Mouse (Mus musculus) granulocyte monocyte progenitor cell, adult 5-6 weeks (primary cell): Measurements from ENCODE around the gene Scamp1. TPM values are rescaled to one million over a fixed set of nuclear protein-coding genes. Genes with fewer than 3 reads are reported as not detected.

ENCODE experiments used
- ATAC-seq: replicated peaks from 2 replicates; pipeline ENCODE4 v1.8.0; 2016; ENCODE audit warnings: mild to moderate bottlenecking, moderate TSS enrichment, inconsistent platforms; ENCODE audit not compliant: poor library complexity, severe bottlenecking
- total RNA-seq, 2 experiments: library from RNA; stranded (forward) in 1 of 2; stranded (reverse) in 1 of 2; fragments of 200-712, 200-1000 nt in 1 of 2; fragments of >200 nt in 1 of 2; fragmentation: Nextera tagmentation in 1 of 2; gene quantifications; 2 replicates each; pipeline ENCODE4 v1.2.3; 2014 to 2017

Scamp1 gene
- total RNA-seq, 2 experiments from 2014 or later, result 8.1 to 24.6 TPM

DNA sequence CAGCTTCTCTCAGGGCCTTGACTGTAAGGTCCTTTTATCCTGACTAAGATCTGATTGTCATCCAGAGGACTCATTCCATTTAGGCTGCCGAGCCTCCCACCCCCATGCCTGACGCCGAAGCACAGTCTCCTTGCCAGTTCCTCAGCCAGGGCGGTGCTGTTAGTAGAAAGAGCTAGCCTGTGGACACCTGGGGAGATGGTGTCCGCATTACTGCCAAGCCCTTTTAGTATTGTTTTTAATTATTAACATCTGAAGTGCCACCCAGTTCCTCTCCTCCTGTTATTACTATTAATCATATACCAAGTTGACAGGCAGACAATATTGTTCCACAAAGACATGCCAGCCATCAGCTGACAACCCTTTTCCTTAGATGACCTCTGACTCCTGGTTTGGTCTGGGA lies 103.6 kb downstream of the Scamp1 start:
- ATAC-seq, result no peak

DNA sequence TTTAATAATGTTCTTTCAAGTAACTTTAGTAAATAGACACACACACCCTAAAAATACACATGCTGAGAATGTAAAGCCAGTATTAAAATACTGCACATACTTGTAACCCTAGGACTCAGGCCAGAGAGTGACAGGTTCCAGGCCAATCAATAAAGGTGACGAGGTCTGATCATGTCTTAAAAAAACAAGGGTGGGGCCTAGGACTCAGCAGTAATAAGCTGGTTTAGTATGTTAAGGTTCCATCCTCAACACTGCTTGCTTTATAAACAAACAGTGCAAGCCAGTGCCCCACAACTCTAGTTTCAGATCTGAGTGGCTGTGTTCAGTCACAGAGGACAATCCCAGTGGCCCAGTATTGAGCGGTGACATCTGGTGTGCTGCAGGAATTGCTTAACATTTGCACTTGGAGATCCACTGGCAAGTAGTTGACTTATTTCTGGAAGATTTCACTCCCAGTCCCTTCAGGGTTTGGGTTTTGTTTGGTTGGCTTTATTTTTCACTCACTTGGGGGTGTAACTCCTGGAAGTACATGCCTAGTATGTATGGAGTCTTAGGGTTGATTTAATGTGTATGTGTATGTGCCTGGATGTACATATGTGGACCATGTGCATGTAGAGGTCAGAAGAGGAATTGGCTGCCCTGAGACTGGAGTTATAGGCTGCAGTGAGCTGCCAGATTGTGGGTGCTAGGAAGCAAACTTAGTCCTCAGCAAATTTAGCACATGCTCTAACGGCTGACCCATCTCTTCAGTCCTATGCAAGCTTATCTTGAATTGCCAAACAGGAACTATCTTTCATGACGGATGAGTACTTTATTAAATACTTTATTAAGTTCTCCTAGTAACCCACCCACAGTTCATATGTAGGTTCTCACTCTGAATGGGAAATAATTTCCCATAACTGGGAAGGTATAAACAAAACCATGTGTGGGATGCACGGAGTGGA lies 104.9 kb downstream of the Scamp1 start:
- ATAC-seq, result no peak

GRCm38 (mm10) chr13:94178401-94179040 lies 107.1 kb downstream of the Scamp1 start:
- no peak for ATAC-seq

- ATAC-seq, result peak; percentile 55
These were observed 108.5 kb downstream of the Scamp1 start for GRCm38 (mm10) chr13:94177148-94177547.

GRCm38 (mm10) chr13:94175379-94176050 lies 110.1 kb downstream of the Scamp1 start:
- ATAC-seq, result peak; percentile 13

DNA sequence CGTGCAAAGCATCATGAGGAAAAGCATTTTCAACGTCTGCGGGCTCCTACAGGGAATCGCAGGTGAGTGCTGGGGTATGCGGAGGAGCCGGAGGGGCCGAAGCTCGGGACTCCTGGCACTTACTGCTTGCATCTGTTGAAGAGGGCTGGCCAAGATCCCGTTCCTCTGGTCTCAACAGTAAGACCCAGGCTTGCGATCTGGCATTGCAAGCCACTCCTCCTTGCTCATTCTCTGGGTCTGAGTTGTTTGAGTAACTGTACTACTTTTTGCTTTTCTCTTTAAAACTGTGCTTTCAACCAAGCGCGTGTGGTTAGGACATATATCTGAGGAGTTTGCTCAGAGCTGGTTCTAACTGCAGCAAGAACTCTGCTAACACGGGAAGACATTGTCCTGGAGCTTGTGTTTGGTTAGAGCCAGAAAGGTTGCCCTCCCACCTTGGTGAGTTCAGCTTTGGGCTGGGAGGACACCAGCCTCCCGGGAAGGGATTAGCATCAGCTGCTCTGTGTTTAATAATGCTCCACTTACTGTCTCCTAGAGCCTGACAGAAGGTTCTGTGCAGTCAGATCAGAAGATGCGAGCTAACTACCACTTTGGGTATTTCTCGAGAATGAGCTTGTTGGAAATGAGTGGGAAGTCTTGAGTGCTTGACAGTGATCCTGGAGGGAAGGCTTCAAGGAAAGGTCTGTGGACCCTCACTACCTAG lies 110.9 kb downstream of the Scamp1 start:
- ATAC-seq, result no peak

DNA sequence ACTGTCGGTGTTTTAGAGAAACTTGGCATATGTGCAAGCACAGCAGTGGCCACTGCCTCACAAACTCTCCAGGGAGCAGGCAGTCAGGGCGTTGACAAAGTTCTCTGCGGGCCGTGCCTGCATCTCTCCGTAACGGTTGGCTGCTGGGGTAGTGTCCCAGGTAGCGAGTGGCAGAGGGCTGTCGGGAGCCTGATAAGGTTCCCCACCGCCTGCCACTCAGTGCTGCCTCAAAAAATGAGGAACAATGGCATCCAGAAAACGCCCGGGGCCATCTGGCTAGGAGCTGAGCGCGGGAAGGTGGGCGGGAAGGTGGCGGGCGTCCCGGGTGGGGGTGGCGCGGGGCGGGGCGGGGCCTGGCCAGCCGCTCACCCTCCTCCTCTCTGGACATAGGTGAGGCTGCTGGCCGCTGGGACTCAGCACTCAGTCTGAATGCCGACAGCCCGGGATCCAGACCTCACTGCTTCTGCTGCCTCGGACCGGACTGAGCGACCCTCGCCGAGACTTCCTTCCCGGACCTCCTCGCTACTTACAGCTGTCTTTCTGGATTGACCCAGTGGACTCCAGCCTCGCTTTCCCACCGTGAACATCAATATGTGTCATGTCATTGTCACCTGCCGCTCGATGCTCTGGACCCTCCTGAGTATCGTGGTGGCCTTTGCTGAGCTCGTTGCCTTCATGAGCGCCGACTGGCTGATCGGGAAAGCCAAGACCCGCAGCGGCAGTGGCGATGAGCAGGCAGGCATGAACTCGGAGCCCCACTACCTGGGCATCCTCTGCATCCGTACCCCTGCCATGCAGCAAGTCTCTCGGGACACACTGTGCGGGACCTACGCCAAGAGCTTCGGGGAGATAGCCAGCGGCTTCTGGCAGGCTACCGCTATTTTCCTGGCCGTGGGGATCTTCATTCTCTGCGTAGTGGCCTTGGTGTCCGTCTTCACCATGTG lies 111.8 kb downstream of the Scamp1 start:
- peak; percentile 54 for ATAC-seq

GRCm38 (mm10) chr13:94172533-94173310 lies 112.9 kb downstream of the Scamp1 start:
- ATAC-seq, result peak; percentile 66

DNA sequence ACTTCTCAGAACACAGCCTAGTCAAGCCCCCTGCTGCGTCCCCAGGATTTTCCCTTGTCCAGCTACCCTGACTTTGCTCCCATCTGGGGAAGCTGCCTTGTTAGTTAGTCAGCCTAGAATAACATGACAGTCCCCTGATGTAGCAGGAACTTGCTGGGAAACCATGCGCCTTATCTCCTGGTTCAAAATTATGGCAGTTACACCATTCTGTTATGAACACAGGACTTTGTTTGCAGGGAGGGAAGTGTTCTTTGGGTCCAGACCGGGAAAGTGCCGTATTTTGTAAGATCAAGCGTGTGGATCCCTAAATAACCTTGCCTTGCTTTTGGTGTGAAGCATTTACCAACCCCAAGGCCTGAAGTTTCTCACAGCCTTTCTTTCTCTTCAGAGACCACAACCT lies 114.0 kb downstream of the Scamp1 start:
- no peak for ATAC-seq

GRCm38 (mm10) chr13:94169325-94169916 lies 116.2 kb downstream of the Scamp1 start:
- no peak for ATAC-seq

DNA sequence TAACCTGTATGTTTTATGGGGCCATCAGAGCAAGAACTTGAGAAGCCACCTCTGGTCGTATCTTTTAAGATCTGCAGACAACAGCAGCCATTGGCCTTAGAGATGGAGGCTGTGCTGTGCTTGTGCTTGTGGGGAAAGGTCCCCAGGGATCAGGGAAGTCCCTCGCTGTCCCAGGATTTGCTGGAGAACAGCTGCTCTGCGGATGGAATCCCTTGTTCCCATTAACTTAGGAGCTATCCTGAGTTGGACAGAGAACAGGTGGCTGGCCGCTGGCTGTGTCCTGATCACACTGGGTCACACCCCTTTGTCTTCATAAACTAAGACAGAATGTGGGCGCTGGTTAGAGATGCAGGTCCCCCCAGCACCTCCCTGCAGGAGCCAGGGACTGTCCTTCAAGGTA lies 117.3 kb downstream of the Scamp1 start:
- ATAC-seq, result no peak

DNA sequence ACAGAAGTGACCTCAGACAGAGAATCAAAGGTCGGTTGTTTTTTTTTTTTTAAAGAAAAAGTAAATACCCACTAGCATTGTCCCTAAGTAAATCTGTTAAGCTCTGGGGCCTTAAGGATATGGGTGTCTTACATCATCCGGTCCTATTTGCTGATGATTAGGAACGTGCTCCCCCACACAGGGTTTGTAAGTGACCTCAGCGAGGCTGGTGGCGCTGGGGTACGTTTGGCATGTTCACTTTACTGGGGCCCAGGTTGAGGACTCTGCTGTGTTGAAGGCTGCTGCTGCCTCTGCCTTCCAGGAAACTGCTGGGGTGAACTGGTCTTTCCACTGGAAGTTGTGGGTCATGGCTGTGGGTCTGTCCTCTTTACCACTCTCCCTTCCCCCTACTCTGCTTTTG lies 121.2 kb downstream of the Scamp1 start:
- ATAC-seq, result no peak

DNA sequence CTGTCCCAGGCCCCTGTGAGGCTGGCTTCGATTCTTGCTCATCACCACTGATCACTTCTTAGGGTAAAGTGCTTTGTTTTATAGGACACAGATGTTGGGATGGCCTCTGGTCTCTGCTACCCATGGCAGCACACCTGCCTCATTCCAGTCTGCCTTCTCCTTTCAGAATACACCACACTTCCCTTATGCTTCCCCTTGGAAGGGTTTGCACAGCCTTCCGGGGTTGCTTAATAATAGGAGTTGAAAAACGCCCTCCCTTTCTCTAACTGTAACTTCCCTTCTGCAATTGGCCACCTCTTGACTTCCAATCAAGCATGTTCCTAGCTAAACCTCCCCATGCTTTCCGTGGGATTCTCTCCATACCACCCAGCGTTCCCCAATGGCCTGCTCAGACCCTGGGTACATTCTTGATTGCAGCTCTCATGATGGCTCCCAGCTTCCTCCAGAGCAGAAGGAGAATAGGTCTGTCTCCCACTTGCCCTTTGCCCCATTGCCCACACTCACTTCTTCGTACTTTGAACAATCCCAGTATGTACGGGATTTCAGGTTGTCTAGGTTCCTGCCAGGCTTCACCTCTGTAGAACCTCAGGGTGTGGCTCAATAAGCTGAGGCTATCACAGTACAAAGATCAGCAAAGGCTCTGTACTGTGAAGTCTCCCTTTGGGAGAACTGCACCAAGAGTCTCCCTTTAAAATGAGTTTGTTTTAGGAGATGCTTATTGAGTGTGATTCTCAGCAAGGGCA lies 126.0 kb downstream of the Scamp1 start:
- peak; percentile 62 for ATAC-seq

- ATAC-seq, result 0 out of 2 replicates have a peak, but pooled peaks have one; percentile 13
These were observed 126.7 kb downstream of the Scamp1 start for GRCm38 (mm10) chr13:94158864-94159477.

DNA sequence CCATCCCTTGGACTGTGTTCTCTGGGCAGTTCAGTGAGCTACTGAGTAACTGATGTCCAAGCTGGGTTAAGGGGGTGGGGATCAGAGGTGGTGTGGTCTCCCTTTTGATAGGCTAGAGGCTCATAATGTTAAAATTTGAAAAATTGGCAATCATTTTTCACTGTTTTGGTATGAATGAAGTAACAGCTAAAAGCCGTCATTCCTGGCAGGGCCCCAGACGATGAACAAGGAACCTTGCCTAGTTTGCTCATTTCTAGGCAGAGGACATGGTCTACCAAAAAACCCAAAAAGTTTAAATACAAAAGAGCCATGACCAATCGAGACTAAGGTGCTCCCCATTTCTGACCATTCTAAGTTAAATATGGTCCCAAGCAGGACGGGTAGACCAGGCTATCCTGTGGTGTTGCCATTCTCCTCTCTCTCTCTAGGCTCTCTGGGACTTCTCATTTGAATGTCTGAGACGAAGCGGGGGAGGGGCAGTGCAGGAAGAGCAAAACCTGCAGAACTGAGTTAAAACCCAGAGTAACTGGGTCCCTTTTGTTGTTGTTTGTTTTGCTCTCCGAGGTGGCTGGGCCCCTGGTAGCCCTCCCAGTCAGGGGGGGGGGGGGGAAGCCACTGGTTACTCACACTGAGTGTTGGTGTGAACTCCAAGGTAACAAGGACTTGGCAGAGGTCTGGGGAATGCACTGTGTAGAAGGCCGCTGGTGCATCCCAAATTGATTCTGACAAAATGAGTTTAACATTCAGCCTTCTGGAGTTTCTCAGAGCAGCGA lies 129.8 kb downstream of the Scamp1 start:
- ATAC-seq, result no peak
